Mouse (Mus musculus): ENCODE data around the gene Tet1.

- TF ChIP-seq EP300 (IDR thresholded peaks at IDR 0.05) (no peak), CTCF (IDR thresholded peaks at IDR 0.05) (no peak)
Observed at GRCm38 (mm10) chr10:62863563-62863962, 45.2 kb downstream of the Tet1 start.
